Mouse (Mus musculus) heart, postnatal 0 days (tissue): Measurements from ENCODE around the gene Ikzf4.
"Not testable (repeated sequence)": the region's sequence is repeated elsewhere in the genome, so short reads cannot be mapped to it uniquely, and the experiment has no call there.

Experiments
- CTCF ChIP-seq: IDR thresholded peaks from 2 replicates; pipeline ENCODE4 v1.5.1; 2016; ENCODE audit warnings: antibody characterized with exemption, control low read depth, low read depth
- EP300 ChIP-seq: IDR thresholded peaks from 2 replicates; pipeline ENCODE4 v1.6.1; 2016; ENCODE audit warnings: antibody characterized with exemption, low read depth

DNA sequence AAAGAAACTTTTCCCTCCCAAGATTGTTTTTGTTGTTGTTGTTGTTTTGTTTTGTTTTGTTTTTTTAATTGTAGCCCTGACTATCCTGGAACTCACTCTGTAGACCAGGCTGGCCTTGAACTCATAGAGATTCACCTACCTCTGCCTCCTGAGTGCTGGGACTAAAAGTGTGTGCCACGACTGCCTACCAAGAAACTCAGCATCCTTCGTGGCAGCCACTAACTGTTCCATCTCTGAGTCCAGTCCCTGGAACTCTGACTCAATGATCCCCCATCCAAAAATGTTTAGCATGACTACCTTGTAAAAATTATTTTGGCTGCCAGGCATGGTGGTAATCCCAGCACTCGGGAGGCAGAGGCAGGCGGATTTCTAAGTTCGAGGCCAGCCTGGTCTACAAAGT, 26.6 kb downstream of the Ikzf4 start:
- TF ChIP-seq CTCF, EP300: not testable (repeated sequence)
